Mouse (Mus musculus): ENCODE data around the gene Ripk3. TPM values are rescaled to one million over a fixed set of nuclear protein-coding genes. Genes with fewer than 3 reads are reported as not detected.

Ripk3 gene
- total RNA-seq, 1 experiment = 9.0 TPM

DNA sequence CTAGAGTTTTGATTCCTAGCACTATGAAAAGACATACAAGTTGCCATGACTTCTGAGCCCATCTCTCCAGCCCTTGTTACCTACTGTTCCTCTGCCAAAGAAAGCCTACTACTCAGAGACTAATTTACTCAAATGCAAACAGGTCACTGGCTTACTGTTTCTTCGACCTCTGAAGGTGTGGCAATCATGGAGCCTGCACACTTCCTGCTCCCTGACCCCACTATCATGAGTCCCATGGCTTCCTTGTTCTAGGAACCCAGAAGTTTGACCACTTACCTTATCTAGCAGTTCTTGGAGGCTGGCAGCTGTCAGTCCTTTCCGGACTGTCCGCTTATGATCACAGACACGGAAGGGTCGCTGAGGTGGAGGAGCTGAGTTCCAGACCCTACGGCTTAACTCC is 31.1 kb downstream of the Ripk3 start:
- Histone ChIP-seq H3K36me3 (ENCODE audit: control insufficient read depth, insufficient read depth, low read length, poor library complexity, severe bottlenecking) (peaks cover 33% of the 10 kb centered on the region), H3K4me1 (ENCODE audit: control insufficient read depth in 2 of 2, insufficient read depth in 2 of 2, low read length in 2 of 2, poor library complexity in 1 of 2) (peaks cover 0 to 4% of the 10 kb centered on the region in 2 experiments; a peak in 1 of 4 replicates), H3K27ac (ENCODE audit: insufficient read depth, low read depth, low read length, poor library complexity, severe bottlenecking) (no peak overlapping the region), H3K9me3 (ENCODE audit: control insufficient read depth, insufficient read depth, low read depth, low read length) (no peaks in the 10 kb centered on the region), H3K9ac (ENCODE audit: insufficient read depth, low read depth, low read length, poor library complexity, severe bottlenecking) (no peak overlapping the region), H3K4me3 (ENCODE audit: insufficient read depth in 1 of 2, low read depth in 1 of 2, low read length in 2 of 2, poor library complexity in 1 of 2, severe bottlenecking in 1 of 2) (no peak overlapping the region)
- no peak for TF ChIP-seq CHD2 (IDR thresholded peaks at IDR 0.05; ENCODE audit: low read depth, low read length)
- TF ChIP-seq MAFK (IDR thresholded peaks at IDR 0.05; ENCODE audit: insufficient read depth, low read depth, low read length) = no peak
- TF ChIP-seq ZC3H11A (IDR thresholded peaks at IDR 0.05; ENCODE audit: borderline replicate concordance, low read depth, low read length) = no peak
- no peak for DNase-seq (ENCODE audit: low read depth, low spot score)
- in situ Hi-C loops (cut with MboI; ENCODE audit: low sequenced_read_pairs in 2 of 2, unreplicated experiment in 2 of 2) = no loop called here

DNA sequence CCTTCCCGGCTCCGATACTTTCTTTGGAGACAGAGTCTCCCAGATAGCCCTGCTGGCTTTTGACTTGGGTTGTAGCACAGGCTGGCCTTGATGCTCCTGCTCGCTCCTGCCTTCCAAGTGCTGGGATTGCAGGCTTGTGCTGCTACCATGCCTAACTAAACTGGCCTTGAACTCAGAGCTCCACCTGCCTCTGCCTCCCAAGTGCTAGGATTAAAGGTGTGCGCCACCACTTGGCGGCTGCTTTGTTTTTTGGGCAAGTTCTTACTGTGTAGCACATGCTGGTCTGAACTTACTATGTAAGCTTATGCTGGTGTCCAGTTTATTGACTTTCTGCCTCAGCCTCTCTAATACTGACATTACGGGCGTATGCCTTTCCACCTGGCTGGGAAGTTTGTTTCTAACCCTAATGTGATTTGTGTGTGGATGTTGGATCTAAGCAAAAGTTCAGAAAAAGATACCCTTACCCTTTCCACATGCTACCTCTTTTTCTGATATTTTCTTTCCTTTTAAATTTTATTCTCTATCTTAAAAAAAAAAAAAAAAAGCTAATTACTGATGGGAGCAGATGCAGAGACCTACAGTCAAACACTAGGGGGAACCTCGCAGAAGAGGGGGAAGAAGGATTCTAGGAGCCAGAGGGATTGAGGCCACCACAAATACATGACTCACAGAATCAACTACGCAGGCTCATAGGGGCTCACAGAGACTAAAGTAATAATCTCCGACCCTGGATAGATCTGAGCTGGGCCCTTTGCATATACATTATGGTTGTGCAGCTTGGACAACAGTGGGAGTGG is 41.4 kb downstream of the Ripk3 start:
- H3K27ac ChIP-seq (ENCODE audit: insufficient read depth, low read depth, low read length, poor library complexity, severe bottlenecking) = no peak overlapping the region
- peaks cover 2 to 3% of the 10 kb centered on the region in 2 experiments; a peak in 2 of 4 replicates for H3K4me1 ChIP-seq (ENCODE audit: control insufficient read depth in 2 of 2, insufficient read depth in 2 of 2, low read length in 2 of 2, poor library complexity in 1 of 2)
- H3K4me3 ChIP-seq (ENCODE audit: insufficient read depth in 1 of 2, low read depth in 1 of 2, low read length in 2 of 2, poor library complexity in 1 of 2, severe bottlenecking in 1 of 2) = peak overlapping the region; percentile 95 to 100
- peak overlapping the region; percentile 19; the same call in 1 of the 2 replicates for H3K9ac ChIP-seq (ENCODE audit: insufficient read depth, low read depth, low read length, poor library complexity, severe bottlenecking)
- DNase-seq (ENCODE audit: low read depth, low spot score) = no peak
- in situ Hi-C loops (cut with MboI; ENCODE audit: low sequenced_read_pairs in 2 of 2, unreplicated experiment in 2 of 2) = no loop called here
- H3K9me3 ChIP-seq (ENCODE audit: control insufficient read depth, insufficient read depth, low read depth, low read length) = no peaks in the 10 kb centered on the region
- TF ChIP-seq ZNF384 (IDR thresholded peaks at IDR 0.05; ENCODE audit: low read depth, low read length) (peak; percentile 65; the same call in 1 of the 2 replicates), CHD2 (IDR thresholded peaks at IDR 0.05; ENCODE audit: low read depth, low read length) (no peak)
- peaks cover 21% of the 10 kb centered on the region for H3K36me3 ChIP-seq (ENCODE audit: control insufficient read depth, insufficient read depth, low read length, poor library complexity, severe bottlenecking)

DNA sequence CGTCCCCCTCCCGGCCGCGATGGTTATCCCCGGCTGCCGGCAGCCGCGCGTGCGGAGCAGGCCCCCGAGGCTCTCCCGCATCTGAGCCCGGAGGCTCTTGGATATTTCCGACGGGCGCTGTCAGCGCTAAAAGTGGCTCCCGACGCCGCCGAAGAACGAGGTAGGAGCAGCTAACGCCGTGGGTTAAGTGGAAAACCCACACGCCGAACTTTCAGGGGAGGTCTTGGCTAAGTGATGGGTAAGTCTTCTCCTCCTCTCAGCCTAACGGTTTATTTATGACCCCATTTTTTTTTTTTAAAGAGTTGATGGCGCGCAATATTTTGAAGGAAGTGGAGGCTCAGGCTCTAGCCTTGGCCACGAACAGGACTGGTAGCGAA is 42.8 kb downstream of the Ripk3 start:
- no peak overlapping the region for H3K27ac ChIP-seq (ENCODE audit: insufficient read depth, low read depth, low read length, poor library complexity, severe bottlenecking)
- no peaks in the 10 kb centered on the region for H3K9me3 ChIP-seq (ENCODE audit: control insufficient read depth, insufficient read depth, low read depth, low read length)
- peaks cover 11% of the 10 kb centered on the region for H3K36me3 ChIP-seq (ENCODE audit: control insufficient read depth, insufficient read depth, low read length, poor library complexity, severe bottlenecking)
- DNase-seq (ENCODE audit: low read depth, low spot score) = no peak
- TF ChIP-seq HCFC1 (IDR thresholded peaks at IDR 0.05; ENCODE audit: borderline replicate concordance, insufficient read depth, low read length) = peak; percentile 7; the same call in 1 of the 2 replicates
- TF ChIP-seq ZC3H11A (IDR thresholded peaks at IDR 0.05; ENCODE audit: borderline replicate concordance, low read depth, low read length) = no peak
- no peak for TF ChIP-seq CHD2 (IDR thresholded peaks at IDR 0.05; ENCODE audit: low read depth, low read length)
- 0 out of 2 replicates have a peak, but pooled peaks have one; percentile 7 for TF ChIP-seq ZNF384 (IDR thresholded peaks at IDR 0.05; ENCODE audit: low read depth, low read length)
- no peak for TF ChIP-seq MAFK (IDR thresholded peaks at IDR 0.05; ENCODE audit: insufficient read depth, low read depth, low read length)
- H3K4me1 ChIP-seq (ENCODE audit: control insufficient read depth in 2 of 2, insufficient read depth in 2 of 2, low read length in 2 of 2, poor library complexity in 1 of 2) = peaks cover 2 to 3% of the 10 kb centered on the region in 2 experiments; a peak in 2 of 4 replicates
- peak overlapping the region; percentile 92 for H3K9ac ChIP-seq (ENCODE audit: insufficient read depth, low read depth, low read length, poor library complexity, severe bottlenecking)
- in situ Hi-C loops (cut with MboI; ENCODE audit: low sequenced_read_pairs in 2 of 2, unreplicated experiment in 2 of 2) = no loop called here
- H3K4me3 ChIP-seq (ENCODE audit: insufficient read depth in 1 of 2, low read depth in 1 of 2, low read length in 2 of 2, poor library complexity in 1 of 2, severe bottlenecking in 1 of 2) = peak overlapping the region; percentile 95 to 100

DNA sequence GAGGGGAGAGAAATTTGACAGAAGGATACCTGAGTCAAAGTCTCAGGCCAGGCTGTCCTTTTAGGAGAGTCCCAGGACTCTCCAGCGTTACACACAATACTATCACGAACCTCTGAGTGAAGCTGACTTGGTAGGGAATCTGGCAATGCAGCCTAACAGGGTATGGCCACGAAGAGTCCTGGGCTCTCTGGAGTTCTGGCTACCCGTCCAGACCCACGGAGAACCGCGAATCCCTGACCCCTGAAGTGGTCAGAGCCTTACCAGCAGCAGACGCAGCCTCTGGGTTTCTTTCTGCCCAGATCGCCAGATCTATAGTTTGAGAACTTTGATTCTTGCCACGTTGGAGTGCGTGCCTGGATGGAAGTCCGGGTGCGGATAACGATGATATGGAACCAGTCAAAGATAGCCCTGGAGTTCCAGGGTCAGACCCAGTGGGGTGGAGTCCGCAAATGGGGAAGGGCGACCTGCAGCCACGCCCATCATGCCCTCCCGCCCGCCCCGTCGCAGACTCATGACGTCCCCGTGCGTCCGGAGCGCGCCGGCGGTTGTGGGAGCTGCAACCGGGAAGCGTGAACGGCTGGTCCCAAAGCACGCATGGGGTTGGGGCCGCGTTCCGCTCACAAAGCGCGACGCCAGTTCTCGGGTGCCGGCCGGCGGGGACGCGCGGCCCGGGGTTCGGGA is 43.3 kb downstream of the Ripk3 start, which contains the start of the genes Dhrs1 and Nop9:
TSS of gene Dhrs1 (minus strand) at position 511 of the 681 bp plus-strand sequence.
TSS of gene Nop9 (plus strand) at position 514 of the 681 bp plus-strand sequence.
- peak; percentile 83 for DNase-seq (ENCODE audit: low read depth, low spot score)
- Histone ChIP-seq H3K4me1 (ENCODE audit: control insufficient read depth in 2 of 2, insufficient read depth in 2 of 2, low read length in 2 of 2, poor library complexity in 1 of 2) (peaks cover 2 to 3% of the 10 kb centered on the region in 2 experiments; a peak in 2 of 4 replicates), H3K9ac (ENCODE audit: insufficient read depth, low read depth, low read length, poor library complexity, severe bottlenecking) (peak within 1 kb of the TSS; percentile 92), H3K27ac (ENCODE audit: insufficient read depth, low read depth, low read length, poor library complexity, severe bottlenecking) (no peak within 1 kb of the TSS), H3K36me3 (ENCODE audit: control insufficient read depth, insufficient read depth, low read length, poor library complexity, severe bottlenecking) (peaks cover 6% of the 10 kb centered on the region), H3K4me3 (ENCODE audit: insufficient read depth in 1 of 2, low read depth in 1 of 2, low read length in 2 of 2, poor library complexity in 1 of 2, severe bottlenecking in 1 of 2) (peak within 1 kb of the TSS; percentile 95 to 100), H3K9me3 (ENCODE audit: control insufficient read depth, insufficient read depth, low read depth, low read length) (no peaks in the 10 kb centered on the region)
- in situ Hi-C loops (cut with MboI; ENCODE audit: low sequenced_read_pairs in 2 of 2, unreplicated experiment in 2 of 2) = no loop called here
- TF ChIP-seq HCFC1 (IDR thresholded peaks at IDR 0.05; ENCODE audit: borderline replicate concordance, insufficient read depth, low read length) (peak; percentile 69; the same call in 1 of the 2 replicates), CHD2 (IDR thresholded peaks at IDR 0.05; ENCODE audit: low read depth, low read length) (no peak)

Data from ES-E14 (cell line).